Mouse (Mus musculus): Measurements from ENCODE around the gene Abca8a. TPM values are rescaled to one million over a fixed set of nuclear protein-coding genes. Genes with fewer than 3 reads are reported as not detected.

The Abca8a gene
- total RNA-seq, 1 experiment: 0.27 TPM

DNA sequence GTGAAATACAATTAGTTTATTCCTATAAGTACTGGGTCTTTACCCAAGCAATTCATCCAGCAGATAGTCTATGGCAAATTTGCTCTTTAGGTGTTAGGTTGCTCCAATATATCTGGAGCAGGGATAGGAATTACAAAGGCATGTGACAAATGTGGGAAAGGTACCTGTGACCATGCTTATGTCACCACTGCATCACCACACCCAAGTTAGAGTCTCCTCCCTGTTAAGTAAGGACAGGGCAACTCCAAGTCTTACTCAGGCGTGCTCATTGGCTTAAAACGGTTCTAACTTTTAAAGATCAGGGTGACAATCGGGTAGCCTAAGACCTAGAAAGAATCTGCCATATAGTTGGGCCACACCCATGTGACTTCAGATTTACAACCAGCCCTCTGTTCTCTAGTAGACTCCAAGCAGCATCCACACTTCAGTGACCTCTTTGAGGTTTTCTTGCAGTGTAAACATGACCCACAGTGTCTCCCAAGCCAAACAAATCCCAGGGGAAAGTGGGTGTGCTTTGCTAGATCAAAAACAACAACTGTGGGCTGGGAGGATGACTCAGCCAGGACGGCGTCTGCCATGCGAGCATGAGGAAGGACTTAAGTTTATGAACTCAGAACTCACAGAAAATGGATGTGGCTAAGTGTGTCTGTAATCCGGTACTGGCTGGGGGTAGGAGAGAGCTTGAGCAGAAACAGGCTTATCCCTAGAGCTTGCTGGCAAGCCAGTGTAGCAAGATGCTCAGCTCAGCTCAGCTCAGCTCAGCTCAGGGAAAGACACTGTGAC, 66.7 kb downstream of the Abca8a start:
- H3K36me3 ChIP-seq (ENCODE audit: control insufficient read depth, insufficient read depth, low read length, poor library complexity, severe bottlenecking): no peaks in the 10 kb centered on the region
- no peak overlapping the region for H3K9ac ChIP-seq (ENCODE audit: insufficient read depth, low read depth, low read length, poor library complexity, severe bottlenecking)
- no peak overlapping the region for H3K4me3 ChIP-seq (ENCODE audit: insufficient read depth in 1 of 2, low read depth in 1 of 2, low read length in 2 of 2, poor library complexity in 1 of 2, severe bottlenecking in 1 of 2)
- H3K4me1 ChIP-seq (ENCODE audit: control insufficient read depth in 2 of 2, insufficient read depth in 2 of 2, low read length in 2 of 2, poor library complexity in 1 of 2): no peaks in the 10 kb centered on the region
- H3K27ac ChIP-seq (ENCODE audit: insufficient read depth, low read depth, low read length, poor library complexity, severe bottlenecking): no peak overlapping the region
- no peaks in the 10 kb centered on the region for H3K9me3 ChIP-seq (ENCODE audit: control insufficient read depth, insufficient read depth, low read depth, low read length)
- no peak for TF ChIP-seq HCFC1 (IDR thresholded peaks at IDR 0.05; ENCODE audit: borderline replicate concordance, insufficient read depth, low read length)
- no peak for TF ChIP-seq CHD2 (IDR thresholded peaks at IDR 0.05; ENCODE audit: low read depth, low read length)
- no peak for TF ChIP-seq ZNF384 (IDR thresholded peaks at IDR 0.05; ENCODE audit: low read depth, low read length)
- no peak for TF ChIP-seq MAFK (IDR thresholded peaks at IDR 0.05; ENCODE audit: insufficient read depth, low read depth, low read length)
- TF ChIP-seq ZC3H11A (IDR thresholded peaks at IDR 0.05; ENCODE audit: borderline replicate concordance, low read depth, low read length): no peak
- in situ Hi-C loops (cut with MboI; ENCODE audit: low sequenced_read_pairs in 2 of 2, unreplicated experiment in 2 of 2): no loop called here
- no peak for DNase-seq (ENCODE audit: low read depth, low spot score)

DNA sequence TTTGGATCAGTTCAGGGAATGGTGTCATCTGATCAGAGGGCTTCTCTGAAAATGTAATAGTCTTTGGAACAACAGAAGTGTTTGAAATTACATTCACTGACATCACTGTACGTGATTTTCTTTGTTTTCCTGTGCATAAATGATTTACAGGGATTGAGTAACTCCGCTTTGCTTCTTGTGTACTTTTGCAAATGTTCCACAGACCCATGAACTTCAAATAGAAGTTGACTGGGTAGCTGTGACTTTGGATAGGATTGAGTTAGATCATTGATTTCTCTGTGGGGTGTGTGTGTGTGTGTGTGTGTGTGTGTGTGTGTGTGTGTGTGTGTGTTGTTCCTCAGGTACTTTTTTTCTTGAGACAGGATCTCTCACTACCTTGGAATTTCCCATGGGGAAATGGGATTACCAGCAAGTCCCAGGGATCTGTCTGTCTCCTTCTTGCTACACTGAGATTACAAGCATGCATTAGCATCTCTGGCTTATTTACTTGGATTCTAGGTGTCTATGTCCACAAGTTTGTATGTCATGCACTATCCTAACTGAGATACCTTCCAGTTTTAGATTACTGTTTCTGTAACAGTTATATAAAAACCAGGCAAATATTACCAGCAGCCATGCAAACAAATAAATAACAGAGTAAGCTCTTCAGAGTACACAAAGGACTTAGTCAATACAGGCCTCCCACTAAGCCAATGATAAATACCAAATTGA, 84.8 kb downstream of the Abca8a start:
- Histone ChIP-seq H3K27ac (ENCODE audit: insufficient read depth, low read depth, low read length, poor library complexity, severe bottlenecking) (no peak overlapping the region), H3K9me3 (ENCODE audit: control insufficient read depth, insufficient read depth, low read depth, low read length) (no peaks in the 10 kb centered on the region), H3K4me3 (ENCODE audit: insufficient read depth in 1 of 2, low read depth in 1 of 2, low read length in 2 of 2, poor library complexity in 1 of 2, severe bottlenecking in 1 of 2) (no peak overlapping the region), H3K9ac (ENCODE audit: insufficient read depth, low read depth, low read length, poor library complexity, severe bottlenecking) (no peak overlapping the region), H3K4me1 (ENCODE audit: control insufficient read depth in 2 of 2, insufficient read depth in 2 of 2, low read length in 2 of 2, poor library complexity in 1 of 2) (no peaks in the 10 kb centered on the region), H3K36me3 (ENCODE audit: control insufficient read depth, insufficient read depth, low read length, poor library complexity, severe bottlenecking) (no peaks in the 10 kb centered on the region)
- DNase-seq (ENCODE audit: low read depth, low spot score): no peak
- no peak for TF ChIP-seq MAFK (IDR thresholded peaks at IDR 0.05; ENCODE audit: insufficient read depth, low read depth, low read length)
- TF ChIP-seq HCFC1 (IDR thresholded peaks at IDR 0.05; ENCODE audit: borderline replicate concordance, insufficient read depth, low read length): no peak
- TF ChIP-seq ZNF384 (IDR thresholded peaks at IDR 0.05; ENCODE audit: low read depth, low read length): no peak
- in situ Hi-C loops (cut with MboI; ENCODE audit: low sequenced_read_pairs in 2 of 2, unreplicated experiment in 2 of 2): no loop called here

DNA sequence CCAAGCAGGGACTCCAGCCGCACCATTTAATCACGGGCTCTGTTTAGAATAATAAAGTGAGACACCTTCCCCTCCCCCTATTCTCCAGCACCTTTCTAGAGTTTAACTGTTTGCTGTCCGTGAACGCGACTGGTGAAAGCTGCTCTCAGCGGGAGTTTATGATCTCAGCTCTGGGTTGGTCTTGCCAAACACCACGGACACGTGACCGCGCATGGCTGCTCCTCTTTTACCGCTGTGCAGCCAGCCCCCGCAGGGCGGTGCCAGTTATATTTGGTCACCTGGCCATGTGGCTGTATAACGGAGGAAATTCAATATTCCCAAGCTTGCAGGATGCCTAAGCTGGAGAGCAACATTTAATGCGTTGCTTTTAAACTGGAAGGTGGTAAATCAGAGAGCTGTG, 100.2 kb downstream of the Abca8a start, which contains the start of gene Abca8b:
TSS of gene Abca8b (minus strand) at position 222 of the 400 bp plus-strand sequence.
- TF ChIP-seq CHD2 (IDR thresholded peaks at IDR 0.05; ENCODE audit: low read depth, low read length): 0 out of 2 replicates have a peak, but pooled peaks have one; percentile 27
- TF ChIP-seq HCFC1 (IDR thresholded peaks at IDR 0.05; ENCODE audit: borderline replicate concordance, insufficient read depth, low read length): no peak
- H3K9ac ChIP-seq (ENCODE audit: insufficient read depth, low read depth, low read length, poor library complexity, severe bottlenecking): no peak within 1 kb of the TSS
- H3K4me3 ChIP-seq (ENCODE audit: insufficient read depth in 1 of 2, low read depth in 1 of 2, low read length in 2 of 2, poor library complexity in 1 of 2, severe bottlenecking in 1 of 2): peak within 1 kb of the TSS in 1 of 2 experiments; percentile 31; a peak in 2 of 4 replicates
- H3K36me3 ChIP-seq (ENCODE audit: control insufficient read depth, insufficient read depth, low read length, poor library complexity, severe bottlenecking): no peaks in the 10 kb centered on the region
- H3K27ac ChIP-seq (ENCODE audit: insufficient read depth, low read depth, low read length, poor library complexity, severe bottlenecking): no peak within 1 kb of the TSS
- H3K4me1 ChIP-seq (ENCODE audit: control insufficient read depth in 2 of 2, insufficient read depth in 2 of 2, low read length in 2 of 2, poor library complexity in 1 of 2): peaks cover 0 to 6% of the 10 kb centered on the region in 2 experiments; a peak in 1 of 4 replicates
- in situ Hi-C loops (cut with MboI; ENCODE audit: low sequenced_read_pairs in 2 of 2, unreplicated experiment in 2 of 2): no loop called here
- DNase-seq (ENCODE audit: low read depth, low spot score): peak; percentile 59
- H3K9me3 ChIP-seq (ENCODE audit: control insufficient read depth, insufficient read depth, low read depth, low read length): no peaks in the 10 kb centered on the region

DNA sequence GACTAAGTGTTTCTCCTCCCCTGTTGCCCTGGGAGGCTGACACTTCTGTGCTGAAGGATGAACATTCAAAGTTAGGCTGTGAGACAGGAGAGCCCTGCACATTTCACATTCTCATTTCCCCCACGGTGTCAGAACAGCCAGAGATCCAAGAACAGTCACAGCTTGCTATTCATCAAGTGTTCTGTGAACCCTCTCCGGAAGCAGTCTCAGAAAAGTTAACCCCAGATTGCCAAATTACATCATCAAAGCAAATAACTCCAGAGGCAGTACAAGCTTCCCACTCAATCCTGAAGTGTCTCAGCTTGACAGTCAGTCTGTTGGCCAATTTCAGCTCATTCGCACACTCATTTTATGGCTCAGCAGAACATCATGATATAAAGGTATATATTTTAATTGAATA, 100.8 kb downstream of the Abca8a start:
- Histone ChIP-seq H3K4me1 (ENCODE audit: control insufficient read depth in 2 of 2, insufficient read depth in 2 of 2, low read length in 2 of 2, poor library complexity in 1 of 2) (peaks cover 0 to 6% of the 10 kb centered on the region in 2 experiments; a peak in 1 of 4 replicates), H3K9ac (ENCODE audit: insufficient read depth, low read depth, low read length, poor library complexity, severe bottlenecking) (no peak overlapping the region), H3K4me3 (ENCODE audit: insufficient read depth in 1 of 2, low read depth in 1 of 2, low read length in 2 of 2, poor library complexity in 1 of 2, severe bottlenecking in 1 of 2) (no peak overlapping the region), H3K27ac (ENCODE audit: insufficient read depth, low read depth, low read length, poor library complexity, severe bottlenecking) (no peak overlapping the region), H3K9me3 (ENCODE audit: control insufficient read depth, insufficient read depth, low read depth, low read length) (no peaks in the 10 kb centered on the region), H3K36me3 (ENCODE audit: control insufficient read depth, insufficient read depth, low read length, poor library complexity, severe bottlenecking) (no peaks in the 10 kb centered on the region)
- TF ChIP-seq ZNF384 (IDR thresholded peaks at IDR 0.05; ENCODE audit: low read depth, low read length) (no peak), CHD2 (IDR thresholded peaks at IDR 0.05; ENCODE audit: low read depth, low read length) (no peak), HCFC1 (IDR thresholded peaks at IDR 0.05; ENCODE audit: borderline replicate concordance, insufficient read depth, low read length) (no peak), MAFK (IDR thresholded peaks at IDR 0.05; ENCODE audit: insufficient read depth, low read depth, low read length) (no peak), ZC3H11A (IDR thresholded peaks at IDR 0.05; ENCODE audit: borderline replicate concordance, low read depth, low read length) (no peak)
- no peak for DNase-seq (ENCODE audit: low read depth, low spot score)
- in situ Hi-C loops (cut with MboI; ENCODE audit: low sequenced_read_pairs in 2 of 2, unreplicated experiment in 2 of 2): no loop called here
